Mouse (Mus musculus) midbrain, embryonic 12.5 days (tissue): Measurements from ENCODE around the gene Wdr54. TPM values are rescaled to one million over a fixed set of nuclear protein-coding genes. Genes with fewer than 3 reads are reported as not detected.

ENCODE experiments used
- ATAC-seq: fragments of 200-750 bp; cut with Nextera tagmentation; 2 replicates; pipeline ENCODE4 v1.8.0; 2017; ENCODE audit warnings: low read depth, moderate TSS enrichment, moderate library complexity; ENCODE audit not compliant: low FRiP score
- H3K27ac ChIP-seq: fragments of 300-500 bp; sonication (generic); replicated peaks from 2 replicates; pipeline ENCODE4 v1.5.1; 2016; ENCODE audit warnings: mild to moderate bottlenecking
- H3K27me3 ChIP-seq: fragments of 300-500 bp; sonication (generic); 2 replicates; pipeline ENCODE4 v1.6.1; 2016; ENCODE audit warnings: mild to moderate bottlenecking
- H3K36me3 ChIP-seq: fragments of 300-500 bp; sonication (generic); 2 replicates; pipeline ENCODE4 v1.6.1; 2016
- H3K4me1 ChIP-seq: fragments of 300-500 bp; sonication (generic); 2 replicates; pipeline ENCODE4 v1.6.1; 2016
- H3K4me2 ChIP-seq: fragments of 300-500 bp; sonication (generic); replicated peaks from 2 replicates; pipeline ENCODE4 v1.6.1; 2016; ENCODE audit warnings: mild to moderate bottlenecking, moderate library complexity
- H3K4me3 ChIP-seq: fragments of 300-500 bp; sonication (generic); 2 replicates; pipeline ENCODE4 v1.5.1; 2016; ENCODE audit warnings: mild to moderate bottlenecking
- H3K9ac ChIP-seq: fragments of 300-500 bp; sonication (generic); replicated peaks from 2 replicates; pipeline ENCODE4 v1.6.1; 2016; ENCODE audit warnings: mild to moderate bottlenecking, moderate library complexity
- H3K9me3 ChIP-seq: fragments of 300-500 bp; sonication (generic); 2 replicates; pipeline ENCODE4 v1.6.1; 2016; ENCODE audit warnings: mild to moderate bottlenecking
- WGBS: fragments of 180-500 bp; shearing (Covaris S2); methylation state at CpG from one replicate; pipeline ENCODE4 v1.1.7; 2016; 5-methylcytosine and 5-hydroxymethylcytosine counted together
- polyA plus RNA-seq: library from polyadenylated mRNA; unstranded; fragments of >200 nt; fragmentation: Nextera tagmentation; extraction: Ambion mirVana; gene quantifications from 2 replicates; pipeline ENCODE4 v1.2.1, GENCODE M21; 2016

Gene Wdr54
- polyA plus RNA-seq, result 11.2 and 13.3 TPM in 2 replicates

- Histone ChIP-seq H3K27ac (0 out of 2 replicates have a peak within 1 kb of the TSS, but pooled peaks have one; percentile 12), H3K4me1 (peaks cover 34% of the 10 kb centered on the region), H3K9me3 (no peaks in the 10 kb centered on the region), H3K4me3 (peak within 1 kb of the TSS; percentile 56), H3K36me3 (peaks cover 25% of the 10 kb centered on the region), H3K27me3 (peaks cover 19% of the 10 kb centered on the region), H3K9ac (peak within 1 kb of the TSS; percentile 66), H3K4me2 (peak within 1 kb of the TSS; percentile 78)
- peak; percentile 95 for ATAC-seq
- under 1% methylated on average over 32 of the region's 32 CpGs for WGBS
Observed at GRCm38 (mm10) chr6:83156259-83156684, at the start of gene Wdr54, which contains the start of gene 1700003E16Rik. Gene Wdr54, minus strand, starts transcription at chr6:83156397. Gene 1700003E16Rik, plus strand, starts transcription at chr6:83156404.

- H3K4me2 ChIP-seq, result no peak overlapping the region
- ATAC-seq, result no peak
Observed at GRCm38 (mm10) chr6:83205851-83206250, 49.7 kb upstream of the Wdr54 start.

GRCm38 (mm10) chr6:83203320-83203719 is 47.1 kb upstream of the Wdr54 start:
- no peaks in the 10 kb centered on the region for H3K9me3 ChIP-seq
- no peak overlapping the region for H3K9ac ChIP-seq
- H3K27ac ChIP-seq, result no peak overlapping the region
- no peaks in the 10 kb centered on the region for H3K27me3 ChIP-seq
- no peak overlapping the region for H3K4me3 ChIP-seq
- H3K4me2 ChIP-seq, result no peak overlapping the region
- WGBS, result 90% methylated on average over 4 of the region's 4 CpGs
- no peaks in the 10 kb centered on the region for H3K4me1 ChIP-seq
- H3K36me3 ChIP-seq, result peaks cover 34% of the 10 kb centered on the region
- ATAC-seq, result no peak

More at GRCm38 (mm10) chr6:83205851-83206250, 49.7 kb upstream of the Wdr54 start:
- peaks cover 13% of the 10 kb centered on the region for H3K36me3 ChIP-seq
- no peak overlapping the region for H3K4me3 ChIP-seq
- H3K27ac ChIP-seq, result no peak overlapping the region
- whole genome bisulfite sequencing, result 86% methylated on average over 3 of the region's 3 CpGs
- H3K9ac ChIP-seq, result no peak overlapping the region
- H3K9me3 ChIP-seq, result no peaks in the 10 kb centered on the region
- H3K4me1 ChIP-seq, result peaks cover 5% of the 10 kb centered on the region; the same call in 1 of the 2 replicates
- no peaks in the 10 kb centered on the region for H3K27me3 ChIP-seq

- peaks cover 93% of the 10 kb centered on the region for H3K36me3 ChIP-seq
- WGBS, result 46% methylated on average over 15 of the region's 15 CpGs
- peak; percentile 50 for ATAC-seq
Observed at GRCm38 (mm10) chr6:83197345-83198004, 41.3 kb upstream of the Wdr54 start.

GRCm38 (mm10) chr6:83193571-83193970 is 37.4 kb upstream of the Wdr54 start:
- no peaks in the 10 kb centered on the region for H3K9me3 ChIP-seq
- no peak for ATAC-seq
- no peaks in the 10 kb centered on the region for H3K27me3 ChIP-seq
- peaks cover 2% of the 10 kb centered on the region; the same call in 1 of the 2 replicates for H3K4me1 ChIP-seq
- H3K4me2 ChIP-seq, result no peak overlapping the region
- no peak overlapping the region for H3K4me3 ChIP-seq
- H3K27ac ChIP-seq, result no peak overlapping the region
- peaks cover 99% of the 10 kb centered on the region for H3K36me3 ChIP-seq
- WGBS, result 95% methylated on average over 7 of the region's 7 CpGs
- H3K9ac ChIP-seq, result no peak overlapping the region

More at GRCm38 (mm10) chr6:83197345-83198004, 41.3 kb upstream of the Wdr54 start:
- Histone ChIP-seq H3K4me1 (no peaks in the 10 kb centered on the region), H3K9me3 (no peaks in the 10 kb centered on the region), H3K9ac (no peak overlapping the region), H3K4me2 (no peak overlapping the region), H3K4me3 (no peak overlapping the region), H3K27me3 (no peaks in the 10 kb centered on the region), H3K27ac (no peak overlapping the region)

GRCm38 (mm10) chr6:83186946-83187345 is 30.7 kb upstream of the Wdr54 start:
- H3K4me1 ChIP-seq, result peaks cover 40% of the 10 kb centered on the region
- no peak; the same call in 1 of the 2 replicates for ATAC-seq
- H3K4me2 ChIP-seq, result peak overlapping the region; percentile 61
- peak overlapping the region; percentile 73 for H3K9ac ChIP-seq
- H3K36me3 ChIP-seq, result peaks cover 52% of the 10 kb centered on the region
- peak overlapping the region; percentile 81 for H3K27ac ChIP-seq
- H3K27me3 ChIP-seq, result no peaks in the 10 kb centered on the region
- H3K4me3 ChIP-seq, result peak overlapping the region; percentile 48
- 61% methylated on average over 2 of the region's 2 CpGs for WGBS
- H3K9me3 ChIP-seq, result no peaks in the 10 kb centered on the region

GRCm38 (mm10) chr6:83185895-83186861 is 30.0 kb upstream of the Wdr54 start:
- Histone ChIP-seq H3K4me2 (peak overlapping the region; percentile 61), H3K4me3 (peak overlapping the region; percentile 48), H3K27ac (peak overlapping the region; percentile 81), H3K27me3 (no peaks in the 10 kb centered on the region), H3K9ac (peak overlapping the region; percentile 73), H3K9me3 (no peaks in the 10 kb centered on the region), H3K4me1 (peaks cover 40% of the 10 kb centered on the region), H3K36me3 (peaks cover 44% of the 10 kb centered on the region)
- peak; percentile 96 for ATAC-seq
- 5% methylated on average over 25 of the region's 25 CpGs for WGBS

- Histone ChIP-seq H3K4me3 (no peak overlapping the region), H3K27ac (peak overlapping the region; percentile 81), H3K9ac (no peak overlapping the region), H3K27me3 (no peaks in the 10 kb centered on the region), H3K4me2 (no peak overlapping the region), H3K4me1 (peaks cover 49% of the 10 kb centered on the region), H3K9me3 (no peaks in the 10 kb centered on the region), H3K36me3 (peaks cover 32% of the 10 kb centered on the region)
- 92% methylated on average over 3 of the region's 3 CpGs for WGBS
- no peak for ATAC-seq
Observed at GRCm38 (mm10) chr6:83184858-83185435, 28.8 kb upstream of the Wdr54 start.

GRCm38 (mm10) chr6:83180605-83181004 is 24.4 kb upstream of the Wdr54 start:
- 91% methylated on average over 6 of the region's 6 CpGs for WGBS
- Histone ChIP-seq H3K36me3 (peaks cover 19% of the 10 kb centered on the region), H3K27me3 (no peaks in the 10 kb centered on the region), H3K9me3 (no peaks in the 10 kb centered on the region), H3K4me3 (no peak overlapping the region), H3K27ac (no peak overlapping the region), H3K4me1 (peaks cover 30% of the 10 kb centered on the region), H3K9ac (peak overlapping the region; percentile 63), H3K4me2 (peak overlapping the region; percentile 60; the same call in 1 of the 2 replicates)
- ATAC-seq, result no peak

- 14% methylated on average over 12 of the region's 12 CpGs for WGBS
- H3K27ac ChIP-seq, result peak overlapping the region; percentile 35; the same call in 1 of the 2 replicates
Observed at GRCm38 (mm10) chr6:83179390-83180117, 23.4 kb upstream of the Wdr54 start.

GRCm38 (mm10) chr6:83175996-83176395 is 19.8 kb upstream of the Wdr54 start:
- whole genome bisulfite sequencing, result 92% methylated on average over 8 of the region's 8 CpGs
- H3K4me3 ChIP-seq, result no peak overlapping the region
- no peak overlapping the region for H3K9ac ChIP-seq
- no peaks in the 10 kb centered on the region for H3K27me3 ChIP-seq
- H3K4me2 ChIP-seq, result no peak overlapping the region
- H3K27ac ChIP-seq, result no peak overlapping the region; the same call in 1 of the 2 replicates
- no peak for ATAC-seq
- peaks cover 20% of the 10 kb centered on the region for H3K4me1 ChIP-seq
- no peaks in the 10 kb centered on the region for H3K9me3 ChIP-seq
- no peaks in the 10 kb centered on the region; the same call in 1 of the 2 replicates for H3K36me3 ChIP-seq

More at GRCm38 (mm10) chr6:83179390-83180117, 23.4 kb upstream of the Wdr54 start:
- Histone ChIP-seq H3K36me3 (peaks cover 19% of the 10 kb centered on the region), H3K4me2 (peak overlapping the region; percentile 60), H3K4me1 (peaks cover 20% of the 10 kb centered on the region), H3K9me3 (no peaks in the 10 kb centered on the region), H3K9ac (peak overlapping the region; percentile 63), H3K4me3 (peak overlapping the region; percentile 42), H3K27me3 (no peaks in the 10 kb centered on the region)
- ATAC-seq, result peak; percentile 83
